Mouse (Mus musculus) c-Kit-positive CD71-positive TER-119-negative erythroid progenitor cells, embryonic 14.5 days (primary cell): ENCODE results near the gene Aida.
"Not testable (repeated sequence)": the region's sequence is repeated elsewhere in the genome, so short reads cannot be mapped to it uniquely, and the experiment has no call there.

Experiments
- DNase-seq: peaks from one replicate; pipeline ENCODE4 v3.0.0-alpha.2; 2013; ENCODE audit warnings: low read depth

The Aida gene

DNA sequence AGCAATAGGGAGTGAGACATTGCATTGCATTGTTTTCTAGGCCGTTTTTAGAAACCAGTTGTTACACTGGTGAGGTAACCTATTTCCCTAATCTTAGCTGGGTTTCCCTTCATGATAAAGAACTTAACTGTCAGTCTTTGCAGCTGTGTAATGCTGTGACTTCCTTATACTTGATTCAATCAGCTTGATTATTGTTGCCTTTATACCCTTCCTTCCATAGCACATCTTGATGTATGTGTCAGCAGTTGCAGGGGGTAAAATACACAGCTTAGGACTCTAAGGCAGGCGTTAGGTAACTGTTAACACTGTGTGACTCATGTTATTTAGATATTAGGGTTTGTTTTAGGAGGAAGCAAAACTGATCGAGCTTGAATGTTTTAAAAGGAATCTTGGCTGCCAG is 24.3 kb downstream of the Aida start:
- no peak for DNase-seq

DNA sequence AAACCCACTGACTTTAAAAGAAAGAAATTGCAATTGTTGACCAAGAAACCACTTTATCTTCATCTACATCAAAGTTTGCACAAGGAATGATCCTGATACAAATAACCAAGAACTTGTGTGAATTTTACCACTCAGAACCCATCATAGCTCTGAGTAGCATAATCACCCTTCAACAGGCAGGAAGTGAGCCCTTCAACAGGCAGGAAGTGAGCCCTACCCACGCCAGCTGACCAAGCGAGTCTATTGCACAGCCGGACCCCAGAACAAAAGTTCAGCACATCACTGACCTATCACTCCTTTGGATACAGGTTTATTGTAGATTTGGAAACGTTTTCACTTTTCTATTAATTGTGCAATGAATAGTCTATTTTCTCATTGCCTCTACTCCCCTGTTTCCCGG is 26.1 kb downstream of the Aida start:
- not testable (repeated sequence) for DNase-seq

GRCm38 (mm10) chr1:183323923-183324322 is 27.5 kb downstream of the Aida start:
- no peak for DNase-seq

DNA sequence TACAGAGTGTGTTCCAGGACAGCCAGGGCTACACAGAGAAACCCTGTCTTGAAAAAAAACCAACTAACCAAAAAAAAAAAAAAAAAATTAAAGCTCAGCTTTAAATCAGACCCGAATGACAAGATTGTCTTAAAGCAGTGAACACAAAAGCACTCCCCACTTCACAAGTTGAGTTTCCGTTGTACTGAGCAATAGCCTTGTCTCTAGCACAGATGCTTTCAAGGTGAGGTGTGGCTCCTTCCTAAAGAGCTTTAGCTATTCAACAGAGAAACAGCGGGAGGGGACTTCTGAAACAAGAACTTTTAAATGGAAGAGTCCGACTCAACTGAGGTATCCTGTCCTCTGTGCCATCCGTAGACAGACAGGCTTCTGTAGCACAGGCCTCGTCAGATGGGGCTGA is 28.0 kb downstream of the Aida start:
- no peak for DNase-seq

- DNase-seq = no peak
Observed at GRCm38 (mm10) chr1:183327171-183327570, 30.8 kb downstream of the Aida start.

DNA sequence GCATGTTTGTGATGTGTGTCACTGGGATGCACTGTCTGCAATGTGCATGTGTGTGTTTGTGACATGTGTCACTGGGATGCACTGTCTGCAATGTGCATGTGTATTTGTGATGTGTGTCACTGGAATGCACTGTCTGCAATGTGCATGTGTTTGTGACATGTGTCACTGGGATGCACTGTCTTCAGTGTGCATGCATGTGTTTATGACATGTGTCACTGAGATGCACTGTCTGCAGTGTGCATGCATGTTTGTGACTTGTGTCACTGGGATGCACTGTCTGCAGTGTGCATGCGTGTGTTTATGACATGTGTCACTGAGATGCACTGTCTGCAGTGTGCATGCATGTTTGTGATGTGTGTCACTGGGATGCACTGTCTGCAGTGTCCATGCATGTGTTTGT is 46.5 kb downstream of the Aida start:
- DNase-seq = not testable (repeated sequence)

GRCm38 (mm10) chr1:183344886-183345816 is 48.8 kb downstream of the Aida start:
- DNase-seq = peak; percentile 90

- DNase-seq = no peak
Observed at GRCm38 (mm10) chr1:183345817-183346195, 49.4 kb downstream of the Aida start.

- peak; percentile 79 for DNase-seq
Observed at GRCm38 (mm10) chr1:183349840-183350239, 53.5 kb downstream of the Aida start.

DNA sequence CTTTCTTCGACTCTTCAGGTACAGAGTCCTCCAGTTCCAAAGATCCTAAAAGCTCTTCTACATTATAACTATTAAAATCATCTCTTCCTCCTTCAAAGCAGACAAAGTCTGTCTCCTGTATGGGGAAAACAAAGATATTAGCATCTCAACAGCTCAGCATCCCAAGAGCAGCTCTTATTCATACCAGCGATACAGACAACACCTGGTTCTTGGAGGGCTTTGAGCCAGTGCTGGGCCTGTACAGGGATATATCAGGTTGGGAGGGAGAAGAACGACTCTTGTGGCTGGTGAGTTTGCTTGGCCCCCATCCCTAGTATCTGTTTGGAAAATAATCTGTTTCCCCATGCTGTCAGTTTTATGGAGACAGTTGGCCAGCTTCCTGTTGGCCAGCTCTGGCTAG is 62.5 kb downstream of the Aida start:
- no peak for DNase-seq

GRCm38 (mm10) chr1:183362301-183362700 is 65.9 kb downstream of the Aida start:
- DNase-seq = peak; percentile 49

GRCm38 (mm10) chr1:183362729-183363576 is 66.6 kb downstream of the Aida start:
- no peak for DNase-seq

- no peak for DNase-seq
Observed at GRCm38 (mm10) chr1:183363577-183363867, 67.1 kb downstream of the Aida start.

DNA sequence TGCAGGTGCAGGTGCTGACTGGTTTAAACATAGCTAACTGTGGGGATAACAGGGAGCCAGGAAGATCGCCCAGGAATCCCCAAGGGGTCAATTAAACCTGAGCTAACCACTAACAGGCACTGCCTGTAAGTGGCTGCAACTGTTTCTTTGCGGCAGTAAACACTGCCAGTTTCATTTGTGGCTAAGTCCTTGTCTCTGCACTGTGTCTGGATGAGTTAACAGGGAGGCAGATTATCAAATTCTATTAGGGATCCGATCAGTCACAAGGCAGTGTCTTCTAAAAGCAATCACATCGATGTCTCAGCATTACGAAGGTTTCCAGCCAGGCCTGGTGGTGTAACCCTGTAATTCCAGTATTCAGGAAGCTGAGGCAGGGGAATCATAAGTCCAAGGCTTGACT is 70.0 kb downstream of the Aida start:
- no peak for DNase-seq

GRCm38 (mm10) chr1:183368601-183369400 is 72.4 kb downstream of the Aida start:
- DNase-seq = no peak

DNA sequence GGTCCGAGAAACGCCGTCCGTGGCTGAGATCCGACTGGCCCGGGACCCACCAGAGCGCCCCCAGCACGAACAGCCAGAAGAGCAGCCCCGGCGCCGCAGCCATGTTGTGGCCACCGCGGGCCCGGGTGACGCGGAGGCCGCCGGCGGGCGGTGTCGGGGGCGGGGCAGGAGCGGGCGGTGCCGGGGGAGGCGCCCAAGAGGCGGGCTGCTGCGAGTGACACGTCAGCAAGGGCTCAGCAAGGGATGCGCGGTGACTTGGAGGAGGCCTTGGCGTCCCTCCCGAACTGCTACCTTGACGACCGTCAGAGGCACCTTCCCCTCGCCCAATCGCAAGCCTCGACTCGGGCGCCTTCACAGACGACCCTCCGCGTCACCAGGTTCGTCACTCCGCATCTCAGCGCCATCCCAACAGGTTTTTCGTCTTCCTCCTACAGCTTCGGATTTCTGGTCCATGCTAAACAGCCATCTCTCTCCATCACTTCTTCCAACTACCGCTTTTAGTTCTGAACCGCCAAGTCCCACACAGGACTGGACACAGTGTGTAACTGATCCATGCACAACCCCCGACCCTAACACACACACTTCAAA is 73.1 kb downstream of the Aida start, which contains the start of gene Mia3:
TSS of gene Mia3 (minus strand) at position 127 of the 588 bp plus-strand sequence.
- DNase-seq = peak; percentile 72

DNA sequence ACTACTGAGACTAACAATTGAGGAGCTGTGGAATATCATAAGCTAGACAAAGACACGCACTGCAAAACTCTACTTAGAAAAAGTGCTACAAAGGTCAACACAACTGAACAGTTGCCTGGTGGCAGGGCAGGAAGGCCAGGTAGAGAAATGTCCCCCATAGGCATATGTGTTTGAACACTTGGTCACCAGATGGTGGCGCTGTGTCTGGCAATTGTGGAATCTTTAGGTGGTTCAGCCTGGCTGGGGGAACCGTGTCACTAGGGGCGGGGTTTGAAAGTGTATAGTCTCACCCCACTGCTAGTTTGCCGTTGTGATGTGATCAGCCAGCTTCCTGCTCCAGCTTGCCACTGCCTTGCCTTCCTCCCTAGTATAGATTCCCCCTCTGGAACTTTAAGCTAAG is 78.3 kb downstream of the Aida start:
- DNase-seq = no peak
